Mouse (Mus musculus) C2C12 (cell line): ENCODE data around the gene Col18a1.

ENCODE experiments used
- CTCF ChIP-seq: IDR thresholded peaks from one replicate; pipeline ENCODE4 v1.5.1; 2011; ENCODE audit not compliant: control insufficient read depth, insufficient read depth, insufficient read length
- FOSL1 ChIP-seq: IDR thresholded peaks from one replicate; pipeline ENCODE4 v1.8.0; 2011; ENCODE audit warnings: mild to moderate bottlenecking, low read length; ENCODE audit not compliant: poor library complexity, insufficient read depth, severe bottlenecking
- MAX ChIP-seq: IDR thresholded peaks from one replicate; pipeline ENCODE4 v1.6.1; 2011; ENCODE audit warnings: mild to moderate bottlenecking, control low read depth
- MYOD1 ChIP-seq: IDR thresholded peaks from one replicate; pipeline ENCODE4 v1.6.1; 2011; ENCODE audit warnings: low read depth; ENCODE audit not compliant: control insufficient read depth, insufficient read length
- USF1 ChIP-seq: IDR thresholded peaks from one replicate; pipeline ENCODE4 v1.6.1; 2011; ENCODE audit warnings: low read depth, mild to moderate bottlenecking, control low read depth, moderate library complexity

DNA sequence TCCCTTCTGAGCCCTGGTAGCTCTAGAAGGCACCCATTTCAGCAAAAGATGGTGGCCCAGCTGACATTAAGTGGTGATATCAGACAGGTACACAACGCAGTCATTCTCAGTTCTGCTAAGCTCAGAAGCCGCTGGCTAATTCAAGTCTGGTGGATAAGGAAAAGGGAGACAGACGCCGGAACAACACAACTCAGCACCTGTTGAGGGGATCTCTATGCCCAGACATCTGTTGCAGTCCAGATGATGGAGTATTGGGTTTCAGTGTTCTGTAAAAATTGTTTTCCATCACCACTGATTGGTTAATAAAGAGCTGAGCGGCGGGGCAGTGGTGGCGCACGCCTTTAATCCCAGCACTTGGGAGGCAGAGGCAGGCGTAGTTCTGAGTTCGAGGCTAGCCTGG, 18.8 kb downstream of the Col18a1 start:
- TF ChIP-seq USF1 (no peak), CTCF (no peak), MYOD1 (no peak), MAX (no peak), FOSL1 (no peak)
